Mouse (Mus musculus): Measurements from ENCODE around the gene Hipk1. TPM values are rescaled to one million over a fixed set of nuclear protein-coding genes. Genes with fewer than 3 reads are reported as not detected.

The Hipk1 gene
- polyA plus RNA-seq, 1 experiment from 2014 or later = 13.8 TPM

DNA sequence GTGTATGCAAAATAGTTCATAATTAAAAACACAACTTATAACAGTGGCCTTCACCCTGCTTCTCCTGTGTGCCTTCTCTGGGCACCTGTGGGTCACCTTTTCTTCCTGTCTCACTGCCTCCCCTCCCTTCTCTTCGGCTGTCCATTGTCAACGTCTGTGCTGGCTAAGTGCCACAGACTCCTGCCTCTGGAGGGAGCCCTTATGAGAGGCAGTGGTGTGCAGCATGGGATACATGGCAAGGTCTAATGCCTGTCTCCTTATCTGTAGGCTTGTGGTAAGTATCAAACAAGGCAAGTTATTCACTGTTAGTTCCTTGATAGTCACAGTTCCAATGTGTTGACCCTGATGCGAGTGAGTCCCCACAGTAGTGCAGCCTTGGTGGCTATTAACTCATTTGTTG lies 67.2 kb downstream of the Hipk1 start:
- Histone ChIP-seq H3K4me1 (ENCODE audit: insufficient read depth, low read depth, low read length) (no peaks in the 10 kb centered on the region), H3K36me3 (ENCODE audit: insufficient read depth, low read length) (no peaks in the 10 kb centered on the region), H3K27me3 (replicated peaks; ENCODE audit: insufficient read depth, low read length) (no peaks in the 10 kb centered on the region), H3K4me2 (replicated peaks; ENCODE audit: low read depth, low read length) (no peak overlapping the region), H3K4me3 (ENCODE audit: low read depth, low read length) (no peak overlapping the region), H3K9me3 (ENCODE audit: low read length) (no peaks in the 10 kb centered on the region), H3K27ac (ENCODE audit: low read length) (no peak overlapping the region), H3K9ac (replicated peaks; ENCODE audit: low read depth) (no peak overlapping the region)
- ATAC-seq = no peak
- no peak for DNase-seq (ENCODE audit: low spot score)
- peak; percentile 49 for TF ChIP-seq CTCF (IDR thresholded peaks at IDR 0.05)
- TF ChIP-seq EP300 (IDR thresholded peaks at IDR 0.05) = no peak
- WGBS = 42% methylated on average over 3 of the region's 3 CpGs

DNA sequence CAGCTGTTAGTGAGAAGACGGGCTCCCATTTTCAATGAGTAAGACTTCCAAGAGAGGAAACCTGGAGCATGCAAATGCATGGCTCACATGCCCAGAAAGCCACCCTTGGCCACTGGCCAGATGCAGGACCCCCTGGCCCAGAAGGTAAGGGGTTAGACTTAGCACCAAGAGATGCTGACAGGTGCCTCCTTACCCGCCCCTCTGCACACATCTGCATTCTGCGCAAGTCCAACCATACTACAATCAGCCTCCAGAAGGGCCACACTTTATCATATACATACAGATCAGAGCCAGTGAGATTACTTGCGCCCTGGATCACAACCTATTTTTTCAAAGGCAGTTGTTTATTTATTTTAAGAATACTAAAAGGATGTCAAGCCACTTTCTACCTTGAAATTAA lies 72.6 kb downstream of the Hipk1 start:
- WGBS = 71% methylated on average over 4 of the region's 4 CpGs
- H3K9ac ChIP-seq (replicated peaks; ENCODE audit: low read depth) = no peak overlapping the region
- ATAC-seq = no peak

DNA sequence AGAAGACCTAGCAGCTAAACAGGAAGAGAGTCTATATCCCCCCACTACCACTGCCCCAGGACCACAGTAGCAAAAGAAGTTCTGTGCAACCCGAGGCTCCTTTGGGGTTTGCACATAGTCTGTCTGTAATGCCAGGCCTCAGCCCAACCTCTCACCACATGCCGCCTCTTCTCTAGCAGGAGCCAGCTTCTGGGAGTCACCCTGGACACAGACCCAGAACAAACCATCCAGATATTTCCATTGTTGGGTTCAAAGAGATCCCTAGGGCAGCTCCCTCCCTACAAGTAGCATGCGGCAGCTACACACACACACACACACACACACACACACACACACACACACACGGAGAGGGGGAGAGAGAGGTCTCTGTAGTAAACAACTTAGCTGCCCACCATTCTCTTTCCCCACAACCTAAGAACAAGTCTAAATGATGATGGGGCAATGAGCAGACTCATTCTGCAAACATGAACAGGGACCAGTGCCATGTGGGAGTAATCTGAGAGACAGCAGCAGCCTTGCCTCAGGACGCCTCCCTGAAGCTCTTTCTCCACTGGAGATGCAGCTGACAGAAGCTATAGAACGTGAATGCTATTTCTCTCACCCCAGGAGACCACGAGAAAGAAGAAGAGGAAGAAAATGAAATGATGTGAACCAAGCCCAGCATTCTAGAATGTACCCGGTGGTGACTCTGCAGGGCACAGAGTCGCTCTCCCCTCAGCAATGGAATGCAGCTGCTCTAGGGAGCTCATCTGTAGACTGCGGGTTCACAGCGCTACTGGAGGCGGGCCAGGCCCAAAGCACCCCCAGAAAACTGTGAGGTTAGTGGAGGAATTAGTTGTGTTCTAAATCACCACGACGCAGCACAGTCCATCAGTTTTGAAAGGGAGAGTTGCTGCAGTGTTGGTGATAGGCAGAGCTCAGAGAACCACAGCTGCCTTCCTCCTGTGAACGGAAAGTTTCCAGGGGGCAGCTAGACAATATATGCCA lies 74.3 kb downstream of the Hipk1 start:
- H3K27me3 ChIP-seq (replicated peaks; ENCODE audit: insufficient read depth, low read length) = no peaks in the 10 kb centered on the region
- no peak overlapping the region for H3K9ac ChIP-seq (replicated peaks; ENCODE audit: low read depth)
- peak; percentile 87 for DNase-seq (ENCODE audit: low spot score)
- no peaks in the 10 kb centered on the region for H3K36me3 ChIP-seq (ENCODE audit: insufficient read depth, low read length)
- no peak overlapping the region for H3K4me2 ChIP-seq (replicated peaks; ENCODE audit: low read depth, low read length)
- no peaks in the 10 kb centered on the region for H3K9me3 ChIP-seq (ENCODE audit: low read length)
- TF ChIP-seq CTCF (IDR thresholded peaks at IDR 0.05) = no peak
- TF ChIP-seq EP300 (IDR thresholded peaks at IDR 0.05) = no peak
- H3K4me3 ChIP-seq (ENCODE audit: low read depth, low read length) = no peak overlapping the region
- H3K27ac ChIP-seq (ENCODE audit: low read length) = peak overlapping the region; percentile 51; the same call in 1 of the 2 replicates
- ATAC-seq = peak; percentile 79
- H3K4me1 ChIP-seq (ENCODE audit: insufficient read depth, low read depth, low read length) = no peaks in the 10 kb centered on the region
- 45% methylated on average over 15 of the region's 15 CpGs for WGBS

More for the DNA sequence above, 72.6 kb downstream of the Hipk1 start:
- Histone ChIP-seq H3K4me1 (ENCODE audit: insufficient read depth, low read depth, low read length) (no peaks in the 10 kb centered on the region), H3K27ac (ENCODE audit: low read length) (no peak overlapping the region), H3K9me3 (ENCODE audit: low read length) (no peaks in the 10 kb centered on the region), H3K4me2 (replicated peaks; ENCODE audit: low read depth, low read length) (no peak overlapping the region), H3K36me3 (ENCODE audit: insufficient read depth, low read length) (no peaks in the 10 kb centered on the region), H3K27me3 (replicated peaks; ENCODE audit: insufficient read depth, low read length) (no peaks in the 10 kb centered on the region), H3K4me3 (ENCODE audit: low read depth, low read length) (no peak overlapping the region)
- DNase-seq (ENCODE audit: low spot score) = no peak
- TF ChIP-seq EP300 (IDR thresholded peaks at IDR 0.05) (no peak), CTCF (IDR thresholded peaks at IDR 0.05) (no peak)

- peak overlapping the region; percentile 47; the same call in 1 of the 2 replicates for H3K27ac ChIP-seq (ENCODE audit: low read length)
- DNase-seq (ENCODE audit: low spot score) = peak; percentile 58
Observed at GRCm38 (mm10) chr3:103715762-103716693, 75.3 kb downstream of the Hipk1 start.

GRCm38 (mm10) chr3:103714942-103715341 lies 76.4 kb downstream of the Hipk1 start:
- no peaks in the 10 kb centered on the region for H3K9me3 ChIP-seq (ENCODE audit: low read length)
- 71% methylated on average over 8 of the region's 8 CpGs for WGBS
- DNase-seq (ENCODE audit: low spot score) = no peak
- no peak overlapping the region for H3K27ac ChIP-seq (ENCODE audit: low read length)
- no peak overlapping the region for H3K4me2 ChIP-seq (replicated peaks; ENCODE audit: low read depth, low read length)
- no peaks in the 10 kb centered on the region for H3K4me1 ChIP-seq (ENCODE audit: insufficient read depth, low read depth, low read length)
- TF ChIP-seq CTCF (IDR thresholded peaks at IDR 0.05) = no peak
- no peak for TF ChIP-seq EP300 (IDR thresholded peaks at IDR 0.05)
- H3K27me3 ChIP-seq (replicated peaks; ENCODE audit: insufficient read depth, low read length) = no peaks in the 10 kb centered on the region
- no peaks in the 10 kb centered on the region for H3K36me3 ChIP-seq (ENCODE audit: insufficient read depth, low read length)
- H3K9ac ChIP-seq (replicated peaks; ENCODE audit: low read depth) = no peak overlapping the region
- ATAC-seq = no peak
- H3K4me3 ChIP-seq (ENCODE audit: low read depth, low read length) = no peak overlapping the region

More at GRCm38 (mm10) chr3:103715762-103716693, 75.3 kb downstream of the Hipk1 start:
- Histone ChIP-seq H3K4me3 (ENCODE audit: low read depth, low read length) (no peak overlapping the region), H3K36me3 (ENCODE audit: insufficient read depth, low read length) (no peaks in the 10 kb centered on the region), H3K9me3 (ENCODE audit: low read length) (no peaks in the 10 kb centered on the region), H3K4me1 (ENCODE audit: insufficient read depth, low read depth, low read length) (no peaks in the 10 kb centered on the region), H3K27me3 (replicated peaks; ENCODE audit: insufficient read depth, low read length) (no peaks in the 10 kb centered on the region), H3K4me2 (replicated peaks; ENCODE audit: low read depth, low read length) (no peak overlapping the region), H3K9ac (replicated peaks; ENCODE audit: low read depth) (no peak overlapping the region)
- no peak for TF ChIP-seq CTCF (IDR thresholded peaks at IDR 0.05)
- no peak for TF ChIP-seq EP300 (IDR thresholded peaks at IDR 0.05)
- peak; percentile 53; the same call in 1 of the 2 replicates for ATAC-seq
- WGBS = 40% methylated on average over 11 of the region's 11 CpGs
